Mouse (Mus musculus): ENCODE measurements around the gene Marveld2. TPM values are rescaled to one million over a fixed set of nuclear protein-coding genes. Genes with fewer than 3 reads are reported as not detected.

The Marveld2 gene
- polyA plus RNA-seq, 1 experiment, result 1.4 TPM

DNA sequence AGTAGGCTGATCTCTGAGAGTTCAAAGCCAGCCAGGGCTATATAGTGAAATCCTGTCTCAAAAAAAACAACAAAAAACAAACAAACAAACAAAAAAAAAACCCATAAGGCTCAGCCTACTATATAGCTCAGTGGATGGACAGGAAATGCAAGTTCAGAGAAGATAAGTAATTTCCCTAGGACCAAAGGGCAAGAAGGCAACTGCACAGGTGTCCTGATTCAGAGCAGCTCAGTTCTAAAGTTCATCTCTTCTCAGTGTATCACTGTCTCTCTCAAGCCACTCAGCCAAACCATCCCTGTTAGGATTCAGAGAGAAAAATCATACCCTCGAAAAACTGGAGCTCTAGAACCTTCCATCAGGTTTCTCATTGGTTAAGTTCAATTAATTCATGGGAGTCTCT, 10.9 kb downstream of the Marveld2 start:
- no peak for TF ChIP-seq POLR2A (IDR thresholded peaks at IDR 0.05; ENCODE audit: borderline replicate concordance, control insufficient read depth, low read depth, low read length)
- no peak for TF ChIP-seq CTCF (IDR thresholded peaks at IDR 0.05; ENCODE audit: control insufficient read depth, insufficient read depth, low read length)
- WGBS, result 64% methylated on average over 1 of the region's 1 CpGs
- Histone ChIP-seq H3K4me3 (replicated peaks; ENCODE audit: control insufficient read depth, low read depth, low read length) (no peak overlapping the region), H3K4me1 (ENCODE audit: control insufficient read depth, insufficient read depth, low read length) (no peaks in the 10 kb centered on the region), H3K27ac (ENCODE audit: control insufficient read depth, insufficient read depth, low read depth, low read length, poor library complexity) (no peak overlapping the region)

DNA sequence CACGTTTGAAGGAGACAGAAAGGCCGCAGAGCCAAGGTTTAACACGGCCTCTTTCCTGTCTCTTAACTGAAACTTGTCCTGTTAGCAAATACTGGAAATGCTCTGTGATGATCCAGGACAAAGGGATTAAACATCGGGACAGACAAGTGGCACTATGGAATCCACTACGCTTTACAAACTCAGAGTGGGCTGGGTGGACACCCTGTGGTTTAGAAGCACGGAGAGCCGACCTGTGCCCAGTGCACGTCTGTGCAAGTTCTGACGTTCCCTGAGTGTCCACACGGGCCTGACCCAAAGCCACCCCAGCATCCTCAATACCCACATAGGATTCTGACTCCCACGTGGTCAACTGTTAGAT, 13.1 kb downstream of the Marveld2 start:
- H3K27ac ChIP-seq (ENCODE audit: control insufficient read depth, insufficient read depth, low read depth, low read length, poor library complexity), result no peak overlapping the region
- H3K4me3 ChIP-seq (replicated peaks; ENCODE audit: control insufficient read depth, low read depth, low read length), result no peak overlapping the region
- H3K4me1 ChIP-seq (ENCODE audit: control insufficient read depth, insufficient read depth, low read length), result no peaks in the 10 kb centered on the region
- TF ChIP-seq CTCF (IDR thresholded peaks at IDR 0.05; ENCODE audit: control insufficient read depth, insufficient read depth, low read length) (no peak), POLR2A (IDR thresholded peaks at IDR 0.05; ENCODE audit: borderline replicate concordance, control insufficient read depth, low read depth, low read length) (no peak)
- WGBS, result 86% methylated on average over 11 of the region's 11 CpGs

GRCm38 (mm10) chr13:100603031-100603737, 13.6 kb downstream of the Marveld2 start:
- TF ChIP-seq CTCF (IDR thresholded peaks at IDR 0.05; ENCODE audit: control insufficient read depth, insufficient read depth, low read length), result no peak
- no peak for TF ChIP-seq POLR2A (IDR thresholded peaks at IDR 0.05; ENCODE audit: borderline replicate concordance, control insufficient read depth, low read depth, low read length)
- WGBS, result 88% methylated on average over 10 of the region's 10 CpGs
- Histone ChIP-seq H3K4me3 (replicated peaks; ENCODE audit: control insufficient read depth, low read depth, low read length) (no peak overlapping the region), H3K4me1 (ENCODE audit: control insufficient read depth, insufficient read depth, low read length) (no peaks in the 10 kb centered on the region), H3K27ac (ENCODE audit: control insufficient read depth, insufficient read depth, low read depth, low read length, poor library complexity) (no peak overlapping the region)

DNA sequence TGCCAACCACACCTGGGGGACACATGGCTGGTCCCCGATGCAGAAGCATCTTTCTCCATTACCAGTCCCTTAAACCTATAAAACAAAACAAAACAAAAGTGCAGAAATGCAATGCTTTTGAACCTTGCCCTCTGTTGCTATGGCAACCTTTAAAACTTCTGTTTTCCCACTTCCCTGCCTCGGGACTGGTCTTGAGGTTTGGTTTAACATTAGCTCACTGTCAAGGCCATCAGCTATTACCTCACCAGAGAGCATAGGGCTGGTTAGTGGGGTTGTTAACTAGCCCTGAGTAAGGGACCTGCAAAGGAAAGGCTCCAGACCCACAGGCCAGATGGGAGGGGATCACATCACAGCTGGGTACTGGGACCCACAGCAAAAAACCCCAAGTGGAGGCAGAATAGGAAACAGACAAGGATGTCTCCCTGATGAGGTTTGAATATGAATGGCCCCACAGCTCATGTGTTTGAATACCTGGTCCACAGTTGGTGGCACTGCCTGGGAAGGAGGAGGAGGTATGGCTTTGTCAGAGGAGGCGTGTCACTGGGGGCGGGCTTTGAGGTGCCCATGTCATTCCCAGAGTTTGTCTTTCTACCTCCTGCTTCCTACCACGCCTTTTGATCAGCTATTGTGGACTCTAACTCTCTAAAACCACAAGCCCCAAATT, 14.4 kb downstream of the Marveld2 start:
- Histone ChIP-seq H3K4me1 (ENCODE audit: control insufficient read depth, insufficient read depth, low read length) (no peaks in the 10 kb centered on the region), H3K27ac (ENCODE audit: control insufficient read depth, insufficient read depth, low read depth, low read length, poor library complexity) (no peak overlapping the region), H3K4me3 (replicated peaks; ENCODE audit: control insufficient read depth, low read depth, low read length) (no peak overlapping the region)
- no peak for TF ChIP-seq CTCF (IDR thresholded peaks at IDR 0.05; ENCODE audit: control insufficient read depth, insufficient read depth, low read length)
- TF ChIP-seq POLR2A (IDR thresholded peaks at IDR 0.05; ENCODE audit: borderline replicate concordance, control insufficient read depth, low read depth, low read length), result no peak
- 65% methylated on average over 5 of the region's 5 CpGs for WGBS

DNA sequence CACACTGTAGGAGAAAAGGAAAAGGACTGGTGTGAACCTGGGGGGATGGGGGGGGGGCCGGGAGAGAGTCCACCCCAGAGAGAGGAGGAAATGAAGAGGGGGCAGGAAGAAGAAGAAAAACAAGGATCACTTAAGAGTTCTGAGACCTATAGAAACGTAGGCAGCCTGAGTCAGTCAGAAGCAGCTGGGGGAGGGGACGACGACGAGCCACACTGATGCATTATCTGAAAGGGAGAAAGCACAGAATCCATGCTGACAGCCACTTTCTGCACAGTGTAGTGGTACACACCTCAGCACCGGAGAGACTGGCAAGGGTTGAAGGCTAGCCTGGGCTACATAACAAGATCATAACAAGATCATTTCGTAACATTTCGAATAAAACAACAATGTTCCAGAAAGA, 15.7 kb downstream of the Marveld2 start:
- TF ChIP-seq POLR2A (IDR thresholded peaks at IDR 0.05; ENCODE audit: borderline replicate concordance, control insufficient read depth, low read depth, low read length) (no peak), CTCF (IDR thresholded peaks at IDR 0.05; ENCODE audit: control insufficient read depth, insufficient read depth, low read length) (no peak)
- 65% methylated on average over 8 of the region's 8 CpGs for WGBS
- no peaks in the 10 kb centered on the region for H3K4me1 ChIP-seq (ENCODE audit: control insufficient read depth, insufficient read depth, low read length)
- H3K4me3 ChIP-seq (replicated peaks; ENCODE audit: control insufficient read depth, low read depth, low read length), result no peak overlapping the region
- no peak overlapping the region for H3K27ac ChIP-seq (ENCODE audit: control insufficient read depth, insufficient read depth, low read depth, low read length, poor library complexity)

DNA sequence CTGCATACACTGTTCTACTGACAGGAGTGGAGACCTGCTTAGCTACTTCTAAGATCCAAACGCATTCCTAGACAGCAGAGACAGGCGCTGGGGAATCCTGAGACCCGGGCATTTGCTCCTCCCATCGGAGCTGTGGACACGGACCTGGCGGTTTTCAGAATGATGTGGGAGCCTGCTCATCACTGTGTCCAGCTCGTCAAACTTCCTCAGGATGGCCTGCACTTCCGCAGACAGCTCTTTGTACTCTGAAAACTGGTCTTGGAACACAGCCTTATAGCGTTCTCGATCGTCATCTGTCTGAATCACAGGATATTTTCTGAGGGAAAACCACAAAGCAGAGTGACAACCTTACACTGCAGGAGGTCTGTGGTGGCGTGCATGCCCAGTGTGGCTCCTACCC, 16.5 kb downstream of the Marveld2 start:
- no peaks in the 10 kb centered on the region for H3K4me1 ChIP-seq (ENCODE audit: control insufficient read depth, insufficient read depth, low read length)
- no peak overlapping the region for H3K27ac ChIP-seq (ENCODE audit: control insufficient read depth, insufficient read depth, low read depth, low read length, poor library complexity)
- WGBS, result 78% methylated on average over 12 of the region's 12 CpGs
- no peak overlapping the region for H3K4me3 ChIP-seq (replicated peaks; ENCODE audit: control insufficient read depth, low read depth, low read length)
- TF ChIP-seq CTCF (IDR thresholded peaks at IDR 0.05; ENCODE audit: control insufficient read depth, insufficient read depth, low read length), result no peak
- TF ChIP-seq POLR2A (IDR thresholded peaks at IDR 0.05; ENCODE audit: borderline replicate concordance, control insufficient read depth, low read depth, low read length), result no peak

- 85% methylated on average over 9 of the region's 9 CpGs for WGBS
- Histone ChIP-seq H3K27ac (ENCODE audit: control insufficient read depth, insufficient read depth, low read depth, low read length, poor library complexity) (no peak overlapping the region), H3K4me3 (replicated peaks; ENCODE audit: control insufficient read depth, low read depth, low read length) (no peak overlapping the region), H3K4me1 (ENCODE audit: control insufficient read depth, insufficient read depth, low read length) (no peaks in the 10 kb centered on the region)
- TF ChIP-seq CTCF (IDR thresholded peaks at IDR 0.05; ENCODE audit: control insufficient read depth, insufficient read depth, low read length) (no peak), POLR2A (IDR thresholded peaks at IDR 0.05; ENCODE audit: borderline replicate concordance, control insufficient read depth, low read depth, low read length) (no peak)
Observed at GRCm38 (mm10) chr13:100597284-100597683, 19.5 kb downstream of the Marveld2 start.

DNA sequence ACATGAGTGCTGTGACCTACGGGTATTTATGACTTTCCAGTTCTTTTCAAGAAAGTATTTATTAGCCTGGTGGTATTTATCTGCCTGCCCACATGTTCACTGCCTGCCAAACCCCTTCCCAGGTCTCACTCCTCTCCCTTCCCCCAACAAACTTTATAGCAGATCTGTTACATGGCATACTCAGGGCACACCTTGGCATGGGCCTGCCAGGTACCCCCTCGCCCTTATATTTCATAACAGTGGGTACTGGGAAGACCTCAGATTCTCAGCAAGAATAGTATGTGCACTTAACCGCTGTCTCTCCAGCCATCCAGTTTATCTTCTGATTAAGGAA, 21.3 kb downstream of the Marveld2 start:
- H3K4me3 ChIP-seq (replicated peaks; ENCODE audit: control insufficient read depth, low read depth, low read length), result no peak overlapping the region
- 78% methylated on average over 3 of the region's 3 CpGs for WGBS
- TF ChIP-seq CTCF (IDR thresholded peaks at IDR 0.05; ENCODE audit: control insufficient read depth, insufficient read depth, low read length) (no peak), POLR2A (IDR thresholded peaks at IDR 0.05; ENCODE audit: borderline replicate concordance, control insufficient read depth, low read depth, low read length) (no peak)
- H3K27ac ChIP-seq (ENCODE audit: control insufficient read depth, insufficient read depth, low read depth, low read length, poor library complexity), result no peak overlapping the region
- no peaks in the 10 kb centered on the region for H3K4me1 ChIP-seq (ENCODE audit: control insufficient read depth, insufficient read depth, low read length)

All from bone marrow, adult 2 months (tissue).